Mouse (Mus musculus) spleen, postnatal 4 days (tissue): ENCODE measurements at regions not wholly inside any gene's neighbourhood (a gene's known extent, or its start where the extent isn't known, plus 50 kb on each side); places are given as distances from the start of the nearest gene placed in this dataset.

Experiments used
- DNase-seq, 2 experiments: peaks; one replicate each; pipeline ENCODE4 v3.0.0; 2022; ENCODE audit warnings: low spot score in 2 of 2

DNA sequence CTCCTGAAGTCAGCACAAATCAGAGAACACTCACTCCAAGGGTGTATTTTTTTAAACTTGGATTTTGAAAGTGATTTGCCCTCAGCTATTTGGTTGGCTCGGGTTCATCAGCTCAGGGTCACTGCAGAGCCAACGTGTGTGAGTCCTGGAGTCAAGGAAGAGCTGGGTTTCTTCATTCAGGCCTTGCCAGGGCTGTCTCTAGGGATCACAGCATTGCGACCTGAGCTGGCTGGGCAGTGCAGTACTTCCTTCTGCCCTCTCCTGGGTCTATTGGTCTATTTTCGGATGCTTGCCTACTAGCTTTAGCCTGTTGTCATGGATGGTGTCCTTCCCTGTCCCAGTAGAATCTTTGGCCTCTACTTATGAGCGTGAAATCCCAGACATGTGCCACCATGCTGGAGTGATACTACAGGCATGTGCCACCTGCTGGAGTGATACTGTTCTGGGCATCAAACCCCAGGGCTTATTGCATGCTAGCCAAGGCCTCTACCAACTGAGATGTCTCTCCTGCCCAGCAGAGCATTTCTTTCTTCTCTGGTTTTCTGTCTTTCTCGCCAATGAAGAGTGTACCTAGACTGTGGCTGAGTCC lies 211.7 kb upstream of the Rbfox1 start:
- no peak for DNase-seq

DNA sequence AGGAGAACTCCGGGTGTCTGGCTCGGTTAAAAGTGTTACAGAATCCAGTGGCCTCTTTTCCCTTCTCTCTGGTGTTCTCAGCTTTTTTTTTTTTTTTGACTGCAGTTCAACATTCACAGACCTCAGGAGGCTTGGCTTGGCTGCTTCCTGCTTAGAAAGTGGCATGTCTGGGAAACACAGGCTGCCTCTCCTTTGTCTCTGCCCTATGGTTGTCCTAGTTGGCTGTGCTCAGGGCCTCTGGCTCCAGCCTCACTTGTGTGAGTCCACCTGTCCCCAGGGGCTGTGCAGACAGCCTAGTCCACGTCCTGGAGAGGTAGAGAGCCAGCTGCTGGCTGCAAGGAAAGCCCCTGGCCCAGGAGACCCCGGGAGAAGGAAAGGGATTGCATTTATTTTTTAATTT lies 212.3 kb upstream of the Rbfox1 start:
- no peak for DNase-seq

DNA sequence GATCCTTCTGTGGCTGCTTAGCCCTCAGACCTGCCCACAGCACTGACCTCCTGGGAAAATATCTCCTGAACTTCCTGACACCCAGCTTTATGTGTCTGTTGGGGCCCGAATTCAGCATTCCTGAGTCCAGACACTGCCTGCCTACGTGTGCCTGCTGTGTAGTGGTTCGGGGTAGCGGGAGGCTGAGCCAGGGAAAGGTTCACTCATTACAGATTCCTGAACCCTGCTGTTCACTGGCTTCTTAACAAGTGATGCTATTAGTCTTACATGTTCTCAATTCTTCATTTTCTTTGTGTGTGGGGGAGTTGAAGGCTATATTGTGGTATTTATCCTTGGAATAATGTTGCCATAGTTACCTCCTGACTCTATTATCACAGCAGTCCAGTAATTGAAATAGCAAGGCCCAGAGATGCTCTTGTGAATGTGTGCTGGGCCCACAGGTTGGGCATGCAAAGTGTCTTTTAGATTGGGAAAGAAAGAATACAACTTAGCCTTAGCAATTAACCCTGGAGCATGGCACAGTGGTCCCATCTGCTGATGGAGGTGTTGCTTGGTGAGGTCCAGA lies 216.7 kb upstream of the Rbfox1 start:
- DNase-seq = no peak

DNA sequence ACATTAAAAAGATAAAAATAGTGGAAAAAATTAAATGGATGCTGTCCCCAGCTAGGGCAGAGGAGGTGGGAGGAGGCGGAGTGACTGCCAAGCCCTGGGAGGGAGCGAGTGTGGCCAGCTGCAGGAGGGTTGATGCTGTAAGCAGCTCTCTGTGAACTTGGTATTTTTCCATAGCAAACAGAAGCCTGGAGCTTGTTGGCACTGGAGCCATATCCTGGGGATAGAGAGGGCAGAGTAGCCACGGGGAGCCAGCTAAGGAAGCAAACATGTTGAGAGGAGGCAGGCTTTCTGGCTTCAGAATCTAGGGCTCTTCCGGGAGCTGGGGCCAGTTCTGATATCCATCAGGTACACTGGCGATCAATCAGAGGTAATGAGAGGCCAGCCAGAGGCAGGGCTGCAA lies 223.2 kb upstream of the Rbfox1 start:
- no peak for DNase-seq

DNA sequence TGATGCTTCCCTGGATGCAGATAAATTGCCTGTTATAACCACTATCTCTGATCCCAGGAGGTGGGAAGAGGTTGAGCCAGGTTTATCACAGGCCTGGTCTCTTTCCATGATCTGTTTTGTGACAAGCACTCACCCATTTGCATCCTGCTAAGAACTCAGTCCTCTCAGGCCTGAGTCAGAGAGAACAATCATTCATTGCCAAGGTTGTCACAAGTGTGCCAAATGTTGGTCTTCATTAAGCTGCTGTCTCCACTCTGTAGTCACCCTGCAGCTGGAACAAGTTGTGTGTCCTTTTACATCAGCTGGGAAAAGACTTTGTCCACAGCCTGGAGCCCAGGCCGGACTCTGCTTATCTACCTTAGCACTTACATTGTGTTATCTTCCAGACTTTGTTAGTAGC lies 233.6 kb upstream of the Rbfox1 start:
- DNase-seq = no peak

DNA sequence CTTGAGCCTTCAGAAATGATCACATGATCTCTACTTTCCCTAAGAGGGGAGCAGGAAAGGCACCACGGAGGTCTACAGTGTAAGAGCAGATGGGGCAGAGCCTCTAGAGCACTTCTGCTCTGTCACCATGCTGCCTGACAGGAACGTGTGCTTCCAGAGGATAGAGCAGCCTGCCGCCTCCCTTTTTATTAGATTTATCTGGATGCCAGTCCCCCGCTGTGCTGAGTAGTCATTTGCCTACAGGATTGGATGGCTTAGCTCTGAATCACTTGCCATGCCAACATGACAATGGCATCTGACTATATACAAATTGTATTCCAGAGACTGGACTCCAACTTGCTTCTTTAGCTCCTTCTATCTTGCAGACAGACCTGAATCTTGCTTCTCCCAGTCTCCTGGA lies 234.2 kb upstream of the Rbfox1 start:
- no peak for DNase-seq

DNA sequence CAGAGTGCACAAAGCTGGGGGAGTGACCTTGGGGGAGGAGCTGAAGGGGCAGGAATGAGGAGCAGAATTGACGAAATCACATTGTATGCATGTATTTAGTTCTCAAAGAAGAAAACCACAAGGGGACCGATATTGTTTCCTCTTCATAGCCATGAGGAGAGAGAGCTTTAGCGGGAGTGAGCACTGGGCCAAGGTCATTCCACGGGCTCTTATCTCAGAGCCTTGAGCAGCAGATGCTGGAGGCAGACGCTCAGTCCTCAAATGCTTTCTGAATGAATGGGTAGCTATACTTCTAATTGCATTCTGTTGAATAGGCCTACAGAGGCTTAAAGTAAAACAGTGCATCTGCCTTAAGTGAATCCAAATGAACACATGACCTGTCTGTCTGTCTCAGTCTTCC lies 245.2 kb upstream of the Rbfox1 start:
- no peak for DNase-seq

DNA sequence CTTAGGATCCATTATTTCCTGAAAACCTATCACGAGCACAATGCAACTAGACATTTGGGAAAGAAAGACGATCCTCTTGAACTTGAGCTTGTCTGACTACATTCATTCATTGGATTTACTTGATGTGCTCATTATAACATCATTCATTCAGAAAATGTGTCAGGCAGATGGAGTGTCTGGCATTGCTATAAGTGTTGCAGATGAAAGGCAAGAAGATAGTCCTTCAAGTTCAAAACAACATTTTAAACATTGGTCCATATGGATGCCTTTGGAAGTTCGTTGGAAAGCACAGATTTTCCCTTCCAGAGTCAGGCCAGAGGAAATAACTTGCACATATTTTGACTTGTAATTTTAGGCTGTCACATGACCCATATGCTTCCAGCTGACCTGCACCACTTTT lies 255.2 kb upstream of the Rbfox1 start:
- DNase-seq = no peak

DNA sequence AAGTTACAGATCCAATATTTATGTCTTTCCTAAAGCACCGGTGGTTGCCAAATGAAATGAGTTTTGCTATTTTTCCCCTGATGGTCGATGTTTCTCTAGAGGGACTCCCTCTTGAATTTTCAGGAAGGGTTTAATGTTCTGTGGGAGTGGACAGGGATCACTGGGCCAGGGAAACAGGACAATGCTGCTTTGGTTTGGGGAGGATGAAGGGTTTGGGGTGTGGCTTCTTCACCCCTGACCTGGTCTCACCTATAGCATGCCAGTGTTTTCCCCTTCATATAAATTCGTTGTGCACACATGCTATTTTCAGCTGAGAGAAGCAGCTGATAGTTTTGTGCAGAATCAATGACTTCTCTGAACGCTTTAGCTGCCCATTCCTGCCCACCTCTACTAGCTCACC lies 257.2 kb upstream of the Rbfox1 start:
- DNase-seq = no peak

DNA sequence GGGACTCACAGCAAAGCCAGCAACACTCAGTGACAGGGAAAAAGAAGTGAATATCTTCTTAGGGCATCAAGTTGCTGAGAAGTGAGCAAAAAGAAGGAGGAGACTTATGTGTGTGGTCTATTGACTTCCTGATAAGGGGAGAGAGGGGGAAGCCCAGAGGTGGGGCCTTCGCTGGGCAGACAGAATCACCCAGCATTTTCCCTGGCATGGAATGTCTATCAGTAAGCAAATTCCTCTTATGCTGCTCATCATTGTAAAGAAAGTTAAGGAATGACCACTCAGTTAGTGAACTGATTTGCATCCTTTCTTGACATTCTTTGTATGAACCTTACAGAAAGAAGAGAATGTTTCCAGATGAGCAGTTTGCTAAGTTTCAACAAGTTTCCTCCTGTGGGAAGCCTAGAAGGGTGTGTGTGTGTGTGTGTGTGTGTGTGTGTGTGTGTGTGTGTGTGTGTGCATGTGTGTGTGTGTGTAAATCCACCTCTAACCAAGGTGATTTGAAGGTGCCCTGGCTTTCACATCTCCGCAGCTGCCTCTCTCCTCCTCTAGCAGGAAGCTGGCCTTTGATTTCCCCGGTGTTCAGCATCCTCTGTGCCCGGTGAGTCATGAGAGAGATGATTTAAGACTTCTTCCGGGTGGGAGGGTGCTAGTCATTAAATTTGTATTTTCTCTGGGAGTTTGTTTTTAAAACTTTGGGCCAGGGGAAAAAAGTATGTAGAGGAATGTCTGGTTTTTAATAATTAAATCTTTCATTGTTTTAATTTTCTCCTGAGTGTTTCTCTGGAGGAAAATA lies 257.8 kb upstream of the Rbfox1 start:
- no peak for DNase-seq

DNA sequence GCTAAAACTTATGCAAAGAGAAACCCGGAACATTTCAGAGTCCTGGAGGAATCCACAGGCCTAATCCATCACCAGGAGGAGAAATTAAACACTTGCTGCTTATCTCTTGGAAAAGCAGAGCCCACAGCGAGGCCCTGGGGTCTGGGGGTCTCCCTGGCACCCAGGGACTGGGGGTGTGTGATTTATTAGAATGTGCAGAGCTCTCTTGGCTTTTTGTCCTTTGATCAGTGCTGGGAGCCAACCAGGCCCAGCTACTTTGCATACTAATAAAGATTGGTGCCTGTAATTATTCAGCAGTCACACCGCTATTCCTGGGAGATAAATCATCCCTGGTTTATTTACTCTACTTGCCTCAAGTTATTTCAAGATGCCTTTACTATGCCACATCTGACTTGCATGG lies 260.0 kb upstream of the Rbfox1 start:
- no peak for DNase-seq

DNA sequence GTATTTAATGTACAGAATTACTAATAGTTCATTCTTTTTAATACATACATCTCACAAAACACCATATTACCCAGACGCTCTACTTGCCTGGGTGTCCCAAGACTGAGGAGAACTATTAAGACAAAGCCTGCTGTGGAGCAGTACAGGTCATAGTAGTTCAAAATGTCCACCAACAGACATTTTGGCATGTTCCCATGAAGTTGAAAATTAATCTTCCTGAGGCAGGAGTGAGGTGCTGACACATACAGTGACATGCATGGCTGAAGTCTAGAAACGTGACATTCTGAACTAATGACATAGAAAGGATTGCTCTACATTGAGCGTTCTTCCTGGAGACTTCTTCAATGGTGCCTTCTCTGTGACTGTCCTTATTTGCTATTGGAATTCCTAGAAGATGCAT lies 264.6 kb upstream of the Rbfox1 start:
- DNase-seq = no peak

DNA sequence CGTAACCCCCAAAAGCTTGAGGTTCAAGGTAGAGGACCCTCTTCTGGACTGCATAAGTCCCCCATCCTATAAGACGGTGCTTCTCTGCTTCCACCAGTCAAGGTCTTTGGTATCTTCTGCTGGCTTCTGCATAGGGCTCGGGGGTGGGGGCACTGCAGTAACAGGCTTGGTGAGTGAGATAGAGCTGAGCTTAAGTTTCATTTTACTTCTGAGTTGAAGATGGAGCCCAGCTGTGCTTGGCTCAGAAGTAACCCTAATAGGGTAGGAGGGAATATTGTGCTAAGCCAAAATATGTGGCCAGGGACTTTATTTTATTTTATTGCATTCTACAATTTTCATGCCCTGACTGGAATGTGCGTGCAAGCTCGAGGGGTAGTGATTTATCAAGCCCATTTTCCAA lies 268.8 kb upstream of the Rbfox1 start:
- DNase-seq = no peak

DNA sequence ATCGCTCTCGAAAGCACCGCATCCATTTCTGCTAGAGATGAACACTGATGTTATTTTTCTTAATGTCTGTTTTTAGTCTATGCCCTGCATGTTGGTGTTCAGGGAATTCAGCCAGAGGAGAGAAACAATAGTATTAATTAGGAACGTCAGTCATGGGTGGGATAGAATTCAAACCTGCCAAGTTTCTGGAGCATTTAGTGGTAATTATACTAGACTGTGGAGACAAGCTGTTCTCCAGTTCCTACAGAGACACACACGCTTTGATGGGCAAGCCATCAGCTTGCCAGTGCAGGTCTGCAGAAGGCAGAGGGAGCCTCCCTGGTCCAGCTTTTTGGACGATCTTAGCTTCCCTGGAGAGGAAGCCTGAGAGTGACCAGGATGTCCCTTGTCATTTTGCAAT lies 289.8 kb upstream of the Rbfox1 start:
- DNase-seq = no peak

DNA sequence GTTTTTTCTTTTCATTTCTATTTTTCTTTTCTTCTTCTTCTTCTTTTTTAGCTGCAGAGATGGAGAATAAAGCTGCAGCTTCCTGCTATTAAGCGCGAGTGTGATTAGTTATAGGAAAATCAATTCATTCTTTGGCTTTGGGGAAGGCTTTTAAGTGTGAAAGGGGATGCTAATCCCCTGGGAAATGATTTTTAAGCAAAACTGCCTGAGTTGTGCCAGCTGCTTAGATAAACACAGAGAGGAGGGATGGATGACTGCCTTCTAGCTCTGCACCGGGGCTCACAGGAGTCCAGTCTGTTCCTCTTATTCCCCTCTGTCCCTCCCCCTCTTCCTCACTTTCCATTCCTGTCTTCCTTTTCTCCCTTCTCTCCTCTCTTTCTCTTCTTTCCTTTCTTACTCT lies 306.8 kb upstream of the Rbfox1 start:
- DNase-seq = no peak

DNA sequence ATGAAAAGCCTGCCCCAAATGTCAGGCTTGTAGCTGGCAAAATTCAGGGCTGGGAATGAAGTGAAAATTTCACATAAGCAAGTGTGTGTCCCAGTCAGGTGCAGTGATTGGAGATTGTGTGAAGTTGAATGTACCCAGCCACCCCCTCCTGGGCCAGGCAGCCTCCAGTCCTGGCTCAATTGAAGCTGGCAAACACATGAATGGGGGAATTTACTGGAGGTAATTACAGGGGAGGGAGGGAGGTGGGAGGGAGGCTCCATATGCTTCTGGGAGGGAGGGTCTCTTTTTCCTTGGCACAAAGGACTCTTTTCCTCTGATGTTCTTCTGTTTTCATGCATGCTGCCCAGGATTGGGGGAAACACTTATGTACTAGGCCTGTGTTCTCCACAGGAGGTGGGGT lies 312.4 kb upstream of the Rbfox1 start:
- DNase-seq = no peak

DNA sequence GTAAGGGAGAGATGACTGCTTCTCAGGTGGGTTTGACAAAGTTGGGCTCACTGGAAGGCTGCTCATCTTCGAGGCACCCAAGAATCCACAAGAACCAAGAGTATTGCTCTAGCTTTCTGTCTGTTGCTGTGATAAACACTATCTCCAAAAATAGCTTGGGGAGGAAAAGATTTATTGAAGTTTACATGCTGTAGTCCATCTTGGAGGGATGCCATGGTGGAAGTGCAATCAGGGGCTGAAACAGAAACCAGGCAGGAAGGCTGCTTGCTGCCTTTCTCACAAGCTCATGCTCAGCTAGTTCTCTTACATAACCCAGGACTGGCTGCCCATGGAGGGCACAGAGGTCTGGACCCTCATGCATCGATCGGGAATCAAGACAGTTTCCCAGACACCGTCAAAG lies 314.5 kb upstream of the Rbfox1 start:
- DNase-seq = no peak

DNA sequence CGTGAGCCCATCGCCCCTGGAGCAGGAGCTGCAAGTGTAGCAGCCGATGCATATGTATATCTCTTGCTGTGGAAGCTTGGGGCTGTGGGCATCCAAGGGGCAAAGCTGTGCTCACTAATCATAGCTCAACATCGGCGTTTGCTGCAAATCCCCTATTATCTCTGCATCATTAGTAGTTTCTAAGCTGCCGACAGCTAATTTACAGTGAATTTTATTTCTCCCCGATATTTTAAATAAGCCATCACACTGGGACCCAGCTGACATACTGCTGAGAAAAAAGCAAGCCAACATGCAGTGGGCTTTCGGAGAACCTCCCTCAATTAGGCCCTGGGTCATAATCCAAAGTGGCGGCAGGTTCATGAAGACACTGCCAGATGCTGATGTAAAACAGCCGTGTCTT lies 313.3 kb upstream of the Eef2kmt start:
- no peak for DNase-seq

DNA sequence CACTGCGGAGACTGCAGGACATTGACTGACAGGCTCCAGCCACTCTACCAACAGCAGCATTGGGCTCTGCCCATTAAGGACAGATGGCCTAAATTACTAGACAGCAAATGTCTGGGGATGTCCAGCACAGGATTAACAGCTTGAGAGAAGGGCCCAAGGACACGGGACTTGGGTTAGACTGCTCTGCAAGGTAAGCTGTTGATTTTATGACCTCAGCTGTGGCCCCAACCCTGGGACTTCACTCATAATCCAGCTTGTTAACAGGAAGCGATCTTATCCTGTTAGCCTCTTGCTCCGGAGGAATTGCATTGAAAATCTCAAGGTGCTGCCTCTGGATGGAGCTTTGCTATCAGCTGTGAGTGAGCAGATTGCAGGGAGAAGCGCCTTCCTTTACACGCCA lies 293.2 kb upstream of the Eef2kmt start:
- no peak for DNase-seq

DNA sequence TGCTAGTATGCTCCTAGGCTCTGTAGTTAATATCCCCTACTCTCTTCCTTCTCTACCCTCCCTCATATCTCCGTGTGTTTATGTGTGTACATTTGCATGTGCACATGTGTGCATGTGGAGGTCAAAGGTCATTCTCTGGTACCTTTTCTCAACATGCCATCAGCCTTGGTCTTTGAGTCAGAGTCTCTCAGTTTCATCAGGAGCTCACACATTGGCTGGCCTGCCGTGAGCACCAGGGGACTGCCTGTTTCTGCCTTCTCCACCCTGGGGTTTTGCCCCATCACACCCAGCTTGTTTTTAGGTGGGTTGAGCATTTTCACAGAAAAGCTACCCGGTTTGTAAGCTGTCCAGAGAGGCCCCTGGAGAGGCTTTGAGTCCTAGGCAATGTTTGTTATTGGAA lies 292.8 kb upstream of the Eef2kmt start:
- DNase-seq = no peak

DNA sequence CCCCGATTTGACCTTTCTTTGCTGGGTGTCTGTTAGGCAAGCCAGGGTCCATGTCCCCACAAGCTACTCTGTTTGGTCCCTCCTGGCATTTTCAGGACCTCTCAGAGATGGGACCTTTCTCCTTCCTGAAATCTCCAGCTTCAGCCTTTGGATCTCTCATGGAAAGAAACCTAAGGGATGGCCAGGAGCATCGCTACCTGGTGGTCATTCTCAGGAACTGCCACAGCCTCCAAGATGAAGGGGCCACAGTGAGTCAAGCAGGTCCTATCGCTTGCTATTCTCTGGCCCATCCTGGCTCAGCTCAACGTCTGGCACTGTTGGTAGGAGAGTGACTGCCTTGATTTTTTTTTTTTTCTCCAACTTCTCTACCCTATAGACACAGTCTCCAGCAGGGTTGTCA lies 291.0 kb upstream of the Eef2kmt start:
- DNase-seq = no peak

DNA sequence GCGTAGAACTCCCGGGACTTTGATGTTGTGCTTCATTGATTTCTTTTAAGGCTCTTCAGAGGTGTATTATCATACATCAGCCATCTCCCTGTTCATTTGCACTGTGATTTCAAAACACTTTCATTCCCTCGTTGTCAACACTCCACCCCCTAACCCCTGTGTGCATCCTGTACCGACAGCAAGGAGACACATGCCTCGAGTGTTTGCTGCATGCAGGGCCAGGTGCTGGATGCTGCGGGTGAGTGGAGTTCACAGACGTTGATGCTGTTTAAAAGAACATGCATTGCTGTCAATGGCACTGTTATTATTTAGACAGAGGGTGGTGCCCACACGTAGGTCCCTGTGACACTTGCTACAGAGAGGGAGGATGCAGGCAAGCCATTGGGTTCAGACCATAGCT lies 290.0 kb upstream of the Eef2kmt start:
- DNase-seq = no peak

DNA sequence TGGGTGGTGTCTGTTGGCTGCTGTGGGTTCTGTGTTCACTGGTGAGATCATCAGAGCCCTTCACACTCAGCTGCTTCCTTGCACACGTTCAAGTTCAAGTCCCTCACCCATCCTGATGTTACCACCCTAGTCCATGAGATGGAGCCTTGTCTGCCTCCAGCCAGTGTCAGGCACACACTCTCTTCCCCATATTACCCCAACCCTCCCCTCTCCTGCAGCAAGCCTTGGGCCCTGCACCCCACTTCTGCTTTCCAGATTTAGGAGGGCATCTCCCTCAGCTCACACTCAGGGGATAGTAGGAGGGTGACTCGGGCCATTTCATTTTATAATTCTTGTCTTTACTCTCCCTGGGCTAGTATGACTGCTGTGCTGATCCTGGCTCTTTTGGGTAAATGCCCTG lies 288.7 kb upstream of the Eef2kmt start:
- no peak for DNase-seq
